Mouse (Mus musculus) liver, embryonic 13.5 days (tissue): ENCODE results near the gene Rasgef1b. TPM values are rescaled to one million over a fixed set of nuclear protein-coding genes. Genes with fewer than 3 reads are reported as not detected.

Source experiments
- ATAC-seq: fragments of 200-750 bp; cut with Nextera tagmentation; 2 replicates; pipeline ENCODE4 v1.8.0; 2017; ENCODE audit warnings: low read depth, mild to moderate bottlenecking, moderate number of reproducible peaks, moderate library complexity
- DNase-seq: peaks from one replicate; pipeline ENCODE4 v3.0.0; 2022
- H3K27ac ChIP-seq: fragments of 300-500 bp; sonication (generic); 2 replicates; pipeline ENCODE4 v1.5.1; 2015; ENCODE audit warnings: moderate library complexity, mild to moderate bottlenecking, inconsistent platforms
- H3K27me3 ChIP-seq: fragments of 300-500 bp; sonication (generic); 2 replicates; pipeline ENCODE4 v1.6.1; 2015; ENCODE audit warnings: mild to moderate bottlenecking, inconsistent platforms
- H3K36me3 ChIP-seq: fragments of 300-500 bp; sonication (generic); 2 replicates; pipeline ENCODE4 v1.6.1; 2015; ENCODE audit warnings: mild to moderate bottlenecking, inconsistent platforms
- H3K4me1 ChIP-seq: fragments of 300-500 bp; sonication (generic); replicated peaks from 2 replicates; pipeline ENCODE4 v1.6.1; 2015; ENCODE audit warnings: inconsistent platforms
- H3K4me2 ChIP-seq: fragments of 300-500 bp; sonication (generic); 2 replicates; pipeline ENCODE4 v1.6.1; 2015; ENCODE audit warnings: inconsistent platforms, mild to moderate bottlenecking, moderate library complexity
- H3K4me3 ChIP-seq: fragments of 300-500 bp; sonication (generic); replicated peaks from 2 replicates; pipeline ENCODE4 v1.5.1; 2015; ENCODE audit warnings: mild to moderate bottlenecking, inconsistent platforms
- H3K9ac ChIP-seq: fragments of 300-500 bp; sonication (generic); 2 replicates; pipeline ENCODE4 v1.6.1; 2015; ENCODE audit warnings: mild to moderate bottlenecking, inconsistent platforms
- H3K9me3 ChIP-seq: fragments of 300-500 bp; sonication (generic); replicated peaks from 2 replicates; pipeline ENCODE4 v1.6.1; 2016; ENCODE audit warnings: inconsistent platforms
- WGBS: fragments of 180-500 bp; shearing (Covaris S2); methylation state at CpG from one replicate; pipeline ENCODE4 v1.1.7; 2015; ENCODE audit not compliant: insufficient replicate concordance; 5-methylcytosine and 5-hydroxymethylcytosine counted together
- polyA plus RNA-seq: library from polyadenylated mRNA; unstranded; fragments of >200 nt; fragmentation: Nextera tagmentation; extraction: Ambion mirVana; gene quantifications from 2 replicates; pipeline ENCODE4 v1.2.1, GENCODE M21; 2015

Gene Rasgef1b
- polyA plus RNA-seq, 1 experiment from 2014 or later = 4.3 TPM

DNA sequence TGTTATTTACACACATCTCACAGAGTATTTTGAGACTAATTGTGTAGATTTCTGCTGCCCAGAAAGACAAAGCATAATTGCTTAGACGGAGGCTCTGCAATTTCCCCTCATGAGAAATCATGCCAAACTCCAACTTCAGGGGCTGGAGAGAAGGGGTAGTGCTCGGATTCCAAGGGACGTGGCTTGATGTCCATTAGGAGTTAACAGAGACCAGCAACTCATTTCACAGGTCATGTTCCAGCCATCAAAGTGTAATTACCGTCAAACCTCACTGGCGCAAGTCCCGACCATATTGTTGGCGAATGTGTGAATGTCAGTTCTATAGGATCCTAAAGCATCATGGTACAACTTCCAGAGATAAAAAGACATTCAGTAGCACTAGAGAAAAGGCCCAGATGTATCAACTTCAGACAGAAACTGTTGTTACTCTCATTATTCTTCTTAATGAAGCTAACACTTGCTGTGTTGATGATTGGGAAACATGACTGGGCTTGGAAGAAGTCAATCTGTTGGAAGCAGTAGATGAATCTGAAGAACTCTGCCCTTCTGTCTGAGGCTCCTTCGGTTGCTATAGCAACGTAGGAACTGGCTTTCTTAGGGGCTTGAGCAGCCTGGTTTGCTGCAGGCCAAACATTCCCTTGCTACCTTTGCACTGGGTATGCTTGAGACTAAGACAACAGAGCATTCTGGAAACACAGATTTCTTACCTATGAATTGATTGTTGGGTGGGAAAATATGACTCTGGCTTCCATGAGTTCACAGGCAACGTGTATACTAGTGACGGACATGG lies 350.2 kb downstream of the Rasgef1b start:
- H3K36me3 ChIP-seq = no peaks in the 10 kb centered on the region
- WGBS = 69% methylated on average over 11 of the region's 11 CpGs
- no peak overlapping the region for H3K27ac ChIP-seq

DNA sequence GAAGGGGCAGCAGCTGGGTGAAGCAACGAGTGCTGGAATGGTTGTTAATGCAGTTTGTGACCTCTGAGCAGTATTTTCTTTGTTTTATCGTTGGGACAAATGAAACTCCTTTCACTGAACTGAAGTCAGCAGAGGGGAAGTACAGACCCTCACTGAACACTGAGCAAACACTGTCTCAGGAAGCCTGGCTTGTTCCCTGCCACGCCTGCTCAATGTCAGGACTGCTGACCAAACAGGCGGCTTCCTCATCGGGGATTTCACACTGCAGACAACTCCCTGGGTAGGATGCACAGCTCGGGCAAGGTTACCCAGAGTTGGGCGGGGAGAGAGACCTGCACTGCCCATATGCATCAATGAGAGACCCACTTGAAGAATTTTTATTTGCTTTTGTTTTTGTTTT lies 353.1 kb downstream of the Rasgef1b start:
- Histone ChIP-seq H3K4me1 (peaks cover 30% of the 10 kb centered on the region), H3K4me2 (no peak overlapping the region), H3K36me3 (no peaks in the 10 kb centered on the region), H3K9me3 (no peaks in the 10 kb centered on the region), H3K27ac (no peak overlapping the region), H3K27me3 (no peaks in the 10 kb centered on the region), H3K9ac (no peak overlapping the region), H3K4me3 (no peak overlapping the region)
- 22% methylated on average over 7 of the region's 7 CpGs for WGBS
- DNase-seq (no peak), ATAC-seq (no peak)

More for the DNA sequence above, 350.2 kb downstream of the Rasgef1b start:
- no peak for ATAC-seq
- Histone ChIP-seq H3K4me3 (no peak overlapping the region), H3K27me3 (no peaks in the 10 kb centered on the region), H3K4me1 (0 out of 2 replicates have a peak, but pooled peaks cover 8% of the 10 kb centered on the region), H3K9ac (no peak overlapping the region), H3K9me3 (no peaks in the 10 kb centered on the region), H3K4me2 (no peak overlapping the region)
- no peak for DNase-seq

DNA sequence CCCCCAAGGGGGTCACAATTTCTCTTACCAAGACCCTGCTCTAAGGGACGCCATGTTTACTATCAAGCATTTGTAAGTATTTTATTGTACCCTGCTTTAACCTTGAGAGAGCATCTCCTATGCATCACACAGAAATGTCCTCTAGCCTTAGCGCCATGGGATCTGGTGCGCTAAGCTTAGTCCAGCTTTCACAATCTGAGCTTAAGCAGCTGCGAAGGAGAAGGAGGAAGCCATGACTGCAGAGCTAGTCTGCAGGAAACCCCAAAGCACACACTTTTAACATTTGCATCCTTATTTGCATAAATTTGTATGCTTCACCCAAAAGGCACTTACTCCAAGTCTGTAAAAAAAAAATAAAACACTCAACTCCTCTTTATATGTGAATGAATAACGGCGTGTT lies 354.4 kb downstream of the Rasgef1b start:
- DNase-seq (no peak), ATAC-seq (no peak)
- Histone ChIP-seq H3K27me3 (no peaks in the 10 kb centered on the region), H3K9me3 (no peaks in the 10 kb centered on the region), H3K4me1 (peaks cover 29% of the 10 kb centered on the region), H3K27ac (no peak overlapping the region), H3K4me3 (no peak overlapping the region), H3K36me3 (no peaks in the 10 kb centered on the region), H3K9ac (no peak overlapping the region), H3K4me2 (no peak overlapping the region)
- 73% methylated on average over 6 of the region's 6 CpGs for WGBS

DNA sequence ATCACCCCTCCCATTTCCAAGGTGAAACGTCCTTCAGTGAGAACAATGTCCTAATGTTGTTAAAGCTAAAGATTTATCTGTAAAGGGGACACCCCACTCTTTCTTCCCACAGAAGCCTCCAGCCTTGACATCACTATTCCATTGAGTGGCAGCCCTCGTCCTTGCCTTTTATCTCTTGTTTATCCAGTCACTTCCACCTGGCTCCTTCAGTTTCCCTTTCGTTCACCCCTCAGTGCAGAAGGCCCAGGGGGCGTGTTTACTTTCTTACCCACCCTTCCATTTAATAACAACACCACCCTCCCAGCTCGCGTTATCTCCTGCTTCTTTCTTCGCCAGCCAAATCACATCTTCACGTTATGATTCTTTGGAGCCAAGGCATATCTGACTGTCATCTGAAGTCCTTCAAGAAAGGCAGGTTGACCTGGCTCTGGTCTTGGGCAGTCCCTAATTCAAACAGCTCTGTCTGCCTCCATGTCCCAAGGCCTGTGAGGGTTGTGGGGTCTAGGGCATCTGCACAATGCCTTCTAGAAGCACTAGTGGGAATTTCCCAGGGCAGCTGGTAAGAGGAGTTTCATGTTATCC lies 355.2 kb downstream of the Rasgef1b start:
- Histone ChIP-seq H3K4me3 (no peak overlapping the region), H3K4me2 (no peak overlapping the region), H3K27me3 (no peaks in the 10 kb centered on the region), H3K9me3 (no peaks in the 10 kb centered on the region), H3K4me1 (peaks cover 37% of the 10 kb centered on the region), H3K27ac (no peak overlapping the region), H3K36me3 (no peaks in the 10 kb centered on the region), H3K9ac (no peak overlapping the region)
- no peak for DNase-seq
- no peak for ATAC-seq
- 34% methylated on average over 8 of the region's 8 CpGs for WGBS

DNA sequence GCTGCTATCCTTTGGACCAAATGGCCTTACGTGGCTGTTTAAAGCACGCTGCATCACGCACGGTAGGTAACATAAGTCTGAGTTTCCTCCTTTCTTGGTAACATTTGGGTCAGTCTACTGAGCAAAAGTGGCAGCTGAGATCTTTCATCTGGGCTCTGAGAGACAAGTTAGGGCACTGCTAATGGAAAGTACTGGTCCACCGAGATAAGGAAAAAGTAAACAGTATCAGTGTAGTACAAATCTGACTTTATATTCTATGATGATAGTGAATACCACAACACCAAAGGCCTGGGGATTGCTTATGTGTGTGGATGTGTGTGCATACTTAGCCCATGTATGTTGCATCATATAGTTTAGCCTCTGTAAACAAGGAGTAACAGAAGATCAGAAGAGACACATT lies 358.2 kb downstream of the Rasgef1b start:
- Histone ChIP-seq H3K36me3 (no peaks in the 10 kb centered on the region), H3K9me3 (no peaks in the 10 kb centered on the region), H3K4me1 (peaks cover 44% of the 10 kb centered on the region), H3K27me3 (no peaks in the 10 kb centered on the region), H3K4me3 (no peak overlapping the region), H3K4me2 (no peak overlapping the region), H3K9ac (no peak overlapping the region), H3K27ac (peak overlapping the region; percentile 29; the same call in 1 of the 2 replicates)
- WGBS = 32% methylated on average over 5 of the region's 5 CpGs
- ATAC-seq (peak; percentile 80), DNase-seq (no peak)

DNA sequence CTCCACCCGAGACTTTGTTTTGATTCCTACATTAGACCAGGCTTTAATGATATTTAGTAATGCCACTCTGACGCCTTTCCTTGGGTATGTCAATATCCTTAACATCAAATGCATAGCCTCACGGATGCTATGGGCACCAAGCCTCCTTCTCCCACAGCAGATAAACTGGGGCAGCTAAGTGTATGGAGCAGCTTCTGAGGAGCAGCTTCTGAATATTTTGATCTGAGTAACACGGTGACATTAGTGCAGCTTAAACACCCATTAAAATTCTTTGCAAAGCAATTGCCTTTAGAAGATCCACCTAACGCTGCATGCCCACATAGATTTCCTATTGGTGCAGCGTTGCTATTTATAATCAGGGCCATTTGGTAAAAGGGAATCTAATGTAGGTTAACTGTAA lies 359.6 kb downstream of the Rasgef1b start:
- DNase-seq (no peak), ATAC-seq (no peak)
- no peak overlapping the region for H3K9ac ChIP-seq
- 74% methylated on average over 6 of the region's 6 CpGs for WGBS
- peaks cover 44% of the 10 kb centered on the region for H3K4me1 ChIP-seq
- no peak overlapping the region for H3K4me3 ChIP-seq
- no peaks in the 10 kb centered on the region for H3K27me3 ChIP-seq
- H3K36me3 ChIP-seq = no peaks in the 10 kb centered on the region
- no peak overlapping the region; the same call in 1 of the 2 replicates for H3K27ac ChIP-seq
- no peak overlapping the region for H3K4me2 ChIP-seq
- no peaks in the 10 kb centered on the region for H3K9me3 ChIP-seq

DNA sequence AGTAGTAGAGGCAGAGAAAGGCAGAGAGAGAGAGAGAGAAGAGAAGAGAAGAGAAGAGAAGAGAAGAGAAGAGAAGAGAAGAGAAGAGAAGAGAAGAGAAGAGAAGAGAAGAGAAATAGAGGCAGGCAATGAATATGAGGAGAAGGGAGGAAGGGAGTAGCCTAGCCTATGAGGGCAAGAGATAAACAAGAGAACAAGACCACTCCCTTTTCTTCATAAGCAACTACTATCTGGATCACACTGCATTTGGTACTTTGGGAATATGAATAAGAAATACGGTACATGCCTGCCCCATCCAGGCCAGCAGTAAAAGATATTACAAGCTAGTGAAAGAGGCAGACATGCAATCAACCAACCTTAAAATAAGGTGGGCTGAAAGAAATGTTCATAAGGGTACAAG lies 360.2 kb downstream of the Rasgef1b start:
- ATAC-seq = peak; percentile 85
- WGBS = 26% methylated on average over 1 of the region's 1 CpGs
- H3K9me3 ChIP-seq = no peaks in the 10 kb centered on the region
- DNase-seq = no peak
- no peak overlapping the region for H3K9ac ChIP-seq
- H3K27ac ChIP-seq = no peak overlapping the region; the same call in 1 of the 2 replicates
- no peaks in the 10 kb centered on the region for H3K36me3 ChIP-seq
- peaks cover 43% of the 10 kb centered on the region for H3K4me1 ChIP-seq
- no peak overlapping the region for H3K4me3 ChIP-seq
- peak overlapping the region; percentile 30 for H3K4me2 ChIP-seq
- no peaks in the 10 kb centered on the region for H3K27me3 ChIP-seq

DNA sequence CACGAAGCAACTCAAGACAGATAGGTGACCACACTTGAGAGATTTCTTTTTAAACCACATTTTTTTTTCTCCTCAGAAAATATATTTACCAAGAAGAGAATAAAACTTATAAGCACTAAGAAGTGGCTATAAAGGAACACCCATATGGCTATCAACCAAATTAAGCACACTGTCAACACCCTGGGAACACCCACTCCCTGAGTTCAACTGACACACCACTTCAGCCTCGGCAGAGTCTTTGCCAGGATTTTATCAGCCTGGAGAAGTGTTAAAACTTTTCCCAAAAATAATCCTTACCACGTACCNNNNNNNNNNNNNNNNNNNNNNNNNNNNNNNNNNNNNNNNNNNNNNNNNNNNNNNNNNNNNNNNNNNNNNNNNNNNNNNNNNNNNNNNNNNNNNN lies 368.3 kb downstream of the Rasgef1b start:
- Histone ChIP-seq H3K27me3 (no peaks in the 10 kb centered on the region), H3K36me3 (no peaks in the 10 kb centered on the region), H3K9me3 (no peaks in the 10 kb centered on the region), H3K27ac (no peak overlapping the region), H3K4me1 (no peaks in the 10 kb centered on the region), H3K9ac (no peak overlapping the region), H3K4me2 (no peak overlapping the region), H3K4me3 (no peak overlapping the region)
- no peak for ATAC-seq
- no peak for DNase-seq
- WGBS = 41% methylated on average over 3 of the region's 3 CpGs

DNA sequence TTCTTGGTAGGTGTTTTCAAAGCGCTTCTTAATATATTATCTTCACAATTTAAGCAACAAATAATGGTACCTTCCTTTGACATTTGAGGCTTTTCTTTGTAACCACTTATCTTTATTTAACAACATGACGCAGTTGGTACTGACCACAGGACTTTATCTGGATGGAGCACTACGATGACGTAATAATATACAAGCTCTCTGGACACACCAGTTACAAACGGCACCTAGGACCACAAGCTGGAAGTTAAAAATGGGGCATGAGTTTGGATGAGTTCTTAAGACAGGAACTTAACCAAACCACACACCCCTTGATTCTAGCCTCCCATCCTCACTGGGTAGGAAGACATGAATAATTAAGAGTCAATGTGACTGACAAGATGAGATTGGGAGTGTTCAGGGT lies 369.6 kb downstream of the Rasgef1b start:
- 24% methylated on average over 5 of the region's 5 CpGs for WGBS
- no peak overlapping the region for H3K27ac ChIP-seq

DNA sequence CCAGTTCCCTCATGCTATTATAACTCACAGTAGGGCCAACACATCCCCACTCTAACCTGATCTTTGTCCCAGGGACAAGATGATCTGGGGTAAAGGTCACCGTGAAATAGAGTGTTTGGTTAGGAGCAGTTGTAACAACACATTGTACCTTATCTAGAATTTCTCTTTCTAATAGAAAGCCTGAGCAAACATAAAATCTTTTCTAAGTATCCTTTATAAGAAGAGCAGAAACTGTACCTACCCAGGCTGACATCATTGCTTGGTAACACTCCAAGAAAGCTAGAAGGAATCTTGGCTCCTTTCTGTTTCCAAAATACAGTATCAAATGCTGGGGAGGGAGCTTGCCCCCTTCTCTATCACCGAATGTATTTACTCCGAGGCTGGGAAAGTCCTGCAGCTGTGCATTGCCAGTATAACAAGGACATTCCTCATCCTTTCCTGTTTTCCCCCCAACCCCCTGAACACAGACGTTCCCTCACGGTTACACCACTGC lies 374.2 kb downstream of the Rasgef1b start:
- Histone ChIP-seq H3K27ac (no peak overlapping the region), H3K4me3 (no peak overlapping the region), H3K9ac (no peak overlapping the region), H3K36me3 (no peaks in the 10 kb centered on the region), H3K27me3 (no peaks in the 10 kb centered on the region), H3K4me2 (no peak overlapping the region), H3K4me1 (0 out of 2 replicates have a peak, but pooled peaks cover 2% of the 10 kb centered on the region), H3K9me3 (no peaks in the 10 kb centered on the region)
- 44% methylated on average over 5 of the region's 5 CpGs for WGBS
- DNase-seq (no peak), ATAC-seq (no peak)

More for the DNA sequence above, 369.6 kb downstream of the Rasgef1b start:
- DNase-seq (no peak), ATAC-seq (no peak)
- Histone ChIP-seq H3K4me1 (0 out of 2 replicates have a peak, but pooled peaks cover 2% of the 10 kb centered on the region), H3K9me3 (no peaks in the 10 kb centered on the region), H3K4me2 (no peak overlapping the region), H3K36me3 (no peaks in the 10 kb centered on the region), H3K4me3 (no peak overlapping the region), H3K27me3 (no peaks in the 10 kb centered on the region), H3K9ac (no peak overlapping the region)

DNA sequence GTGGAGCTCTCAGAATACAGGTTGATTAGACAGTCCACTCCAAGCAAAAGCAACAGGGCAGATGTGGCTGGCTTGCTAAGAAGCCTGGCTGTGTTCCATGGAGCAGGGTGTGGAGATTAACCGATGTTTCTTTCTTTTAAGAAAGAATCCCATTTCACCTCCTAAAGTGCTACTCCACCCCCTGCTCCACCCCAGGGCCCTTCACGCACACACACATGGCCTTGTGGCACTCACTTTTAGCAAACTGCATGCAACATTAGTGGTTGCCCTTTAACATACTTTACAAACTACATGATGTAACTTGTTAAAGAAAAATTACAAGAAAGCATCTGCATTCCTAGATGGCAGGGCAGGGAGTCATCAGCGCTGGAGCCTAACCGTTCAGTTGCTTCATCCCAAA lies 378.8 kb downstream of the Rasgef1b start:
- H3K27me3 ChIP-seq = no peaks in the 10 kb centered on the region
- no peaks in the 10 kb centered on the region for H3K36me3 ChIP-seq
- no peak overlapping the region for H3K27ac ChIP-seq
- 0 out of 2 replicates have a peak, but pooled peaks cover 2% of the 10 kb centered on the region for H3K4me1 ChIP-seq
- H3K9ac ChIP-seq = no peak overlapping the region
- H3K4me3 ChIP-seq = no peak overlapping the region
- no peak overlapping the region for H3K4me2 ChIP-seq
- H3K9me3 ChIP-seq = no peaks in the 10 kb centered on the region
- ATAC-seq = no peak
- DNase-seq = no peak
- 84% methylated on average over 4 of the region's 4 CpGs for WGBS
